Mouse (Mus musculus): Measurements from ENCODE around the gene Grb10. TPM values are rescaled to one million over a fixed set of nuclear protein-coding genes. Genes with fewer than 3 reads are reported as not detected.
A peak's percentile ranks its signal among the peaks of the same experiment; 100 is the strongest.

Grb10 gene
- polyA plus RNA-seq, 1 experiment from 2014 or later = 142 TPM

GRCm38 (mm10) chr11:12000293-12000910 is 38.1 kb downstream of the Grb10 start:
- TF ChIP-seq CTCF (IDR thresholded peaks at IDR 0.05; ENCODE audit: low read depth) = no peak
- no peaks in the 10 kb centered on the region for H3K36me3 ChIP-seq (ENCODE audit: insufficient read depth, low read length)
- DNase-seq (ENCODE audit: low spot score) (peak; percentile 40), ATAC-seq (replicated peaks; ENCODE audit: low FRiP score, low read depth) (no peak)
- 0 out of 2 replicates have a peak overlapping the region, but pooled peaks have one; percentile 2 for H3K27ac ChIP-seq
- no peaks in the 10 kb centered on the region for H3K9me3 ChIP-seq (replicated peaks; ENCODE audit: low read length)
- H3K4me2 ChIP-seq (ENCODE audit: low read length) = no peak overlapping the region
- no peak overlapping the region for H3K9ac ChIP-seq (ENCODE audit: low read depth, low read length)
- no peaks in the 10 kb centered on the region for H3K4me1 ChIP-seq (replicated peaks; ENCODE audit: insufficient read depth, low read length)
- no peak overlapping the region for H3K4me3 ChIP-seq (replicated peaks; ENCODE audit: low read depth, low read length)
- no peaks in the 10 kb centered on the region for H3K27me3 ChIP-seq (ENCODE audit: insufficient read depth, low read length)
- 86% methylated on average over 4 of the region's 4 CpGs for WGBS

- H3K27me3 ChIP-seq (ENCODE audit: insufficient read depth, low read length) = no peaks in the 10 kb centered on the region
- ATAC-seq (replicated peaks; ENCODE audit: low FRiP score, low read depth) (no peak), DNase-seq (ENCODE audit: low spot score) (no peak)
- no peaks in the 10 kb centered on the region for H3K4me1 ChIP-seq (replicated peaks; ENCODE audit: insufficient read depth, low read length)
- no peak overlapping the region for H3K9ac ChIP-seq (ENCODE audit: low read depth, low read length)
- WGBS = 54% methylated on average over 3 of the region's 3 CpGs
- no peaks in the 10 kb centered on the region for H3K36me3 ChIP-seq (ENCODE audit: insufficient read depth, low read length)
- no peak overlapping the region for H3K4me2 ChIP-seq (ENCODE audit: low read length)
- H3K27ac ChIP-seq = no peak overlapping the region
- H3K9me3 ChIP-seq (replicated peaks; ENCODE audit: low read length) = no peaks in the 10 kb centered on the region
- no peak for TF ChIP-seq CTCF (IDR thresholded peaks at IDR 0.05; ENCODE audit: low read depth)
- no peak overlapping the region for H3K4me3 ChIP-seq (replicated peaks; ENCODE audit: low read depth, low read length)
Measured at GRCm38 (mm10) chr11:11998881-11999280, 39.6 kb downstream of the Grb10 start.

DNA sequence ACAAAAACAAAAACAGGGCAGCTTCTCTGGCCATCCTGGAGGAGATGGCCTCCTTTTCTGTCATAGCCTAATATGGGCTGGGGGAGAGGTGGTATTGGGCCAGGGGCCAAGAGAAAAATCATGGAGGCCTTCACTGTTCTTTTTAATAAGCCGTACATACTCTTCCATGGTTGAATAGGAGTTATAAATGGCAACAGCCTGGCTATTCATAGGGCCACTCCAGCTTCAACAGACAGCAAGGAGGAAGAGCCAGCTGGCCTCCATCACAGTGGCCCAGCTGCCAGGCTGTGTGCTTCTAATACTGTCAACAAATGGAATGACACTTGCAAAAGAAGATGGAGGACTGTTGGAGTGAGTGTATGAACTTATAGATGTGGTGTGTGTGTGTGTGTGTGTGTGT is 41.4 kb downstream of the Grb10 start:
- no peak overlapping the region for H3K4me2 ChIP-seq (ENCODE audit: low read length)
- H3K4me3 ChIP-seq (replicated peaks; ENCODE audit: low read depth, low read length) = no peak overlapping the region
- ATAC-seq (replicated peaks; ENCODE audit: low FRiP score, low read depth) (no peak), DNase-seq (ENCODE audit: low spot score) (no peak)
- no peaks in the 10 kb centered on the region for H3K27me3 ChIP-seq (ENCODE audit: insufficient read depth, low read length)
- H3K27ac ChIP-seq = no peak overlapping the region
- H3K36me3 ChIP-seq (ENCODE audit: insufficient read depth, low read length) = no peaks in the 10 kb centered on the region
- no peaks in the 10 kb centered on the region for H3K9me3 ChIP-seq (replicated peaks; ENCODE audit: low read length)
- no peak overlapping the region for H3K9ac ChIP-seq (ENCODE audit: low read depth, low read length)
- TF ChIP-seq CTCF (IDR thresholded peaks at IDR 0.05; ENCODE audit: low read depth) = no peak
- 87% methylated on average over 1 of the region's 1 CpGs for WGBS
- no peaks in the 10 kb centered on the region for H3K4me1 ChIP-seq (replicated peaks; ENCODE audit: insufficient read depth, low read length)

GRCm38 (mm10) chr11:11995371-11995770 is 43.1 kb downstream of the Grb10 start:
- no peak for TF ChIP-seq CTCF (IDR thresholded peaks at IDR 0.05; ENCODE audit: low read depth)

DNA sequence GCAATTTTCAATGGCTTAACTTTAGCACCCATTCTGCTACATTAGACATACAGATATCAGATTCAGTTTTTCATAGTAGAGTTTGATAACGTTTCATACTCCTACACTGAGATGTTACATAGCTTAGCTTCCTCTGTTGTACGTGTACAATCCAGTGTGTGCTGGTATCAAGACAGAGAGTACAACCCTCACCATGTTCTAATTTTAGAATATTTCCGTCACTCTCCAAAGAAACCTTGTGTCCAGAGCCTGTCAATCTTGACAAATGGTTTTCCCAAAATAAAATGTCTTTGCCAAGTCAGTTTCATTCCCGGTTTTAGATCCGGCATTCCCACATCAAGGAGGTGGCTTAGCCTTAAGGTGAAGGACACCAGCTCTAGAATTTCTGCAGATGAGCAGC is 44.7 kb downstream of the Grb10 start:
- Histone ChIP-seq H3K4me2 (ENCODE audit: low read length) (no peak overlapping the region), H3K27ac (no peak overlapping the region), H3K36me3 (ENCODE audit: insufficient read depth, low read length) (no peaks in the 10 kb centered on the region), H3K4me3 (replicated peaks; ENCODE audit: low read depth, low read length) (no peak overlapping the region), H3K9ac (ENCODE audit: low read depth, low read length) (no peak overlapping the region), H3K27me3 (ENCODE audit: insufficient read depth, low read length) (no peaks in the 10 kb centered on the region), H3K4me1 (replicated peaks; ENCODE audit: insufficient read depth, low read length) (no peaks in the 10 kb centered on the region), H3K9me3 (replicated peaks; ENCODE audit: low read length) (no peaks in the 10 kb centered on the region)
- TF ChIP-seq CTCF (IDR thresholded peaks at IDR 0.05; ENCODE audit: low read depth) = no peak
- DNase-seq (ENCODE audit: low spot score) (no peak), ATAC-seq (replicated peaks; ENCODE audit: low FRiP score, low read depth) (no peak)
- WGBS = 78% methylated on average over 5 of the region's 5 CpGs

More at GRCm38 (mm10) chr11:11995371-11995770, 43.1 kb downstream of the Grb10 start:
- no peak overlapping the region for H3K4me2 ChIP-seq (ENCODE audit: low read length)
- no peaks in the 10 kb centered on the region for H3K9me3 ChIP-seq (replicated peaks; ENCODE audit: low read length)
- H3K27me3 ChIP-seq (ENCODE audit: insufficient read depth, low read length) = no peaks in the 10 kb centered on the region
- H3K9ac ChIP-seq (ENCODE audit: low read depth, low read length) = no peak overlapping the region
- WGBS = 98% methylated on average over 1 of the region's 1 CpGs
- no peak for DNase-seq (ENCODE audit: low spot score)
- no peak overlapping the region for H3K27ac ChIP-seq
- no peaks in the 10 kb centered on the region for H3K36me3 ChIP-seq (ENCODE audit: insufficient read depth, low read length)
- no peak for ATAC-seq (replicated peaks; ENCODE audit: low FRiP score, low read depth)
- no peak overlapping the region for H3K4me3 ChIP-seq (replicated peaks; ENCODE audit: low read depth, low read length)
- no peaks in the 10 kb centered on the region for H3K4me1 ChIP-seq (replicated peaks; ENCODE audit: insufficient read depth, low read length)

GRCm38 (mm10) chr11:11993183-11993582 is 45.3 kb downstream of the Grb10 start:
- DNase-seq (ENCODE audit: low spot score) = no peak
- H3K4me3 ChIP-seq (replicated peaks; ENCODE audit: low read depth, low read length) = no peak overlapping the region
- WGBS = 70% methylated on average over 2 of the region's 2 CpGs

GRCm38 (mm10) chr11:11989850-11990249 is 48.6 kb downstream of the Grb10 start:
- no peaks in the 10 kb centered on the region for H3K4me1 ChIP-seq (replicated peaks; ENCODE audit: insufficient read depth, low read length)
- DNase-seq (ENCODE audit: low spot score) = no peak
- no peaks in the 10 kb centered on the region; the same call in 1 of the 2 replicates for H3K36me3 ChIP-seq (ENCODE audit: insufficient read depth, low read length)
- no peaks in the 10 kb centered on the region for H3K9me3 ChIP-seq (replicated peaks; ENCODE audit: low read length)
- H3K4me3 ChIP-seq (replicated peaks; ENCODE audit: low read depth, low read length) = no peak overlapping the region
- no peak for TF ChIP-seq CTCF (IDR thresholded peaks at IDR 0.05; ENCODE audit: low read depth)
- H3K27me3 ChIP-seq (ENCODE audit: insufficient read depth, low read length) = no peaks in the 10 kb centered on the region
- no peak overlapping the region for H3K27ac ChIP-seq
- no peak overlapping the region for H3K9ac ChIP-seq (ENCODE audit: low read depth, low read length)
- 73% methylated on average over 4 of the region's 4 CpGs for WGBS
- no peak for ATAC-seq (replicated peaks; ENCODE audit: low FRiP score, low read depth)
- H3K4me2 ChIP-seq (ENCODE audit: low read length) = no peak overlapping the region

More at GRCm38 (mm10) chr11:11993183-11993582, 45.3 kb downstream of the Grb10 start:
- H3K27ac ChIP-seq = no peak overlapping the region
- H3K4me1 ChIP-seq (replicated peaks; ENCODE audit: insufficient read depth, low read length) = no peaks in the 10 kb centered on the region
- H3K9ac ChIP-seq (ENCODE audit: low read depth, low read length) = no peak overlapping the region
- no peak for ATAC-seq (replicated peaks; ENCODE audit: low FRiP score, low read depth)
- no peaks in the 10 kb centered on the region for H3K27me3 ChIP-seq (ENCODE audit: insufficient read depth, low read length)
- no peaks in the 10 kb centered on the region for H3K9me3 ChIP-seq (replicated peaks; ENCODE audit: low read length)
- no peak overlapping the region for H3K4me2 ChIP-seq (ENCODE audit: low read length)
- no peak for TF ChIP-seq CTCF (IDR thresholded peaks at IDR 0.05; ENCODE audit: low read depth)
- H3K36me3 ChIP-seq (ENCODE audit: insufficient read depth, low read length) = no peaks in the 10 kb centered on the region
